9 mouse cellular contexts compared by ENCODE assay signal in genomic region chr3:60575945-60576344, GRCm38 (mm10).
DNase-seq lines count a peak whose midpoint lies in the region; TF ChIP-seq lines count a peak whose summit lies in the region.
"Had no signal": no experiment of that assay in that cellular context is flagged by ENCODE, and none has a peak within 500 bp of the region (broad histone marks: within the 10 kb centered on the region; RNA-seq: fewer than 3 reads in every experiment).

No protein-coding gene starts in this region.

- TF ChIP-seq CTCF in gastrocnemius, adult 2 months (IDR thresholded peaks at IDR 0.05), result no peak
- no peak for TF ChIP-seq CTCF in layer of hippocampus, adult 2 months (conservative IDR thresholded peaks at IDR 0.05)

- intact Hi-C loops in gastrocnemius, adult 2 months (cut with DNase I), result no loop called here

- DNase-seq in gastrocnemius, adult 2 months, result no peak
- DNase-seq in gastrocnemius, adult 18-20 months (ENCODE audit: low spot score), result no peak
- DNase-seq in layer of hippocampus, adult 2 months (ENCODE audit: low spot score in 2 of 2), result no peak
- DNase-seq in layer of hippocampus, postnatal 25 days (ENCODE audit: extremely low spot score in 1 of 2, low spot score in 1 of 2), result no peak
- peak; percentile 59 for DNase-seq in T-cell, adult 2 months (ENCODE audit: low spot score)
- DNase-seq in naive thymus-derived CD4-positive, alpha-beta T cell, adult 2 months (ENCODE audit: low read depth), result peak; percentile 61
- DNase-seq in urinary bladder, postnatal 25 days (ENCODE audit: low spot score), result no peak
- no peak for DNase-seq in urinary bladder, postnatal 36 days (ENCODE audit: low spot score in 2 of 2)

- peak overlapping the region; percentile 93 for H3K27ac ChIP-seq in gastrocnemius, adult 2 months
- H3K27ac ChIP-seq in layer of hippocampus, adult 2 months, result peak overlapping the region; percentile 83
- H3K27ac ChIP-seq: kidney, postnatal 0 days had no signal

- peak overlapping the region; percentile 62 for H3K4me3 ChIP-seq in gastrocnemius, adult 2 months
- peak overlapping the region; percentile 8; the same call in 1 of the 2 replicates for H3K4me3 ChIP-seq in layer of hippocampus, adult 2 months

Comparison
In these comparisons a context has a peak if more than half of its experiments do, and no peak if none do; other contexts are left out.
1. DNase-seq: peak in T-cell, adult 2 months (single experiment) and naive thymus-derived CD4-positive, alpha-beta T cell, adult 2 months (single experiment); none in gastrocnemius, adult 2 months (single experiment), gastrocnemius, adult 18-20 months (single experiment), layer of hippocampus, adult 2 months (0 of 2), layer of hippocampus, postnatal 25 days (0 of 2), urinary bladder, postnatal 25 days (single experiment) and urinary bladder, postnatal 36 days (0 of 2).